8 mouse cellular contexts compared by ENCODE assay signal in the genomic region with DNA sequence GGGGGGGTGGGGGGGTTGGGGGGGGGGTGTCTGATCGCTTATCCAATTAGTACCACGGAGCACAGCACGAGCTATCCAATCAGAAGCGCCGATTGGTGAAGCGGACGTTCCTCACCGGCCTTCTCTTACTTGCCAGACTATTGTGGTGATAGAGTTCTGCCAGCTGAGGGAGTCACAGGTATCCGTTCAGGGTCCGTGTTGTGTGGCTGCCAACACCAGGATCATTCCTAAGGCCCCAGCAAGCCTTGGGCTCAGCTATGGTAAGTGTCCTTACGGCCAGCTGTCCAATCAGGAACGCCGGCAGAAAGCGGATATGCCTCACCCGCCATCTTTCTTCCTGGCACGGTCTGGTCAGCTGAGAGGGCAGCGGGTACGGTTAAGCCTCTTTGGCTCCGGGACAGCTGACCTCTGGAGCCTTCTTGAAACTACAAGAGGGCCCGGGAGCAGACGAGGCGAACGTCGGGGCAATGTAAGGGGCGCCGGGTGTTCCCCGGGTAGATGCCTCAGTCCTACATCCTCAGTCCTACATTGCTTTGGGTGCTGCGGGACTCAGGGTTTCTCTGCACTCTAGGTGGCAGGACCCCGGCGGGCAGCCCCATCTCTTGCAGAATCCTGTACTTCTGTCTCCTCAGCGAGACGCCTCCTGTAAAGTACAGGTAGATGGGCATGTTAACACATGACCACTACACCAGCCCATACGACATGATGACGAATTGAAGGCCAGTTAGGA. TPM values are rescaled to one million over a fixed set of nuclear protein-coding genes. Genes with fewer than 3 reads are reported as not detected.
DNase-seq lines count a peak whose midpoint lies in the region; ATAC-seq lines count a peak whose summit lies in the region.

Gene Zfp563, plus strand, starts transcription at position 91 of the 730 bp plus-strand sequence.

- peak; percentile 50 for DNase-seq in c-Kit-negative CD71-positive TER-119-positive erythroid progenitor cells, embryonic 14.5 days (ENCODE audit: low read depth, low spot score)
- DNase-seq in fibroblast of lung, adult 2 months (ENCODE audit: low read depth) = peak; percentile 94
- DNase-seq in kidney, postnatal 14 days = peak; percentile 96
- DNase-seq in liver, embryonic 13.5 days = peak; percentile 80
- DNase-seq in neural tube, embryonic 10.5 days (ENCODE audit: extremely low spot score, low spot score) = peak; percentile 90

- 5% methylated on average over 34 of the region's 34 CpGs for WGBS in heart, embryonic 14.5 days
- WGBS in liver, embryonic 13.5 days (ENCODE audit: insufficient replicate concordance) = 4% methylated on average over 34 of the region's 34 CpGs
- WGBS in stomach, embryonic 16.5 days = 4% methylated on average over 34 of the region's 34 CpGs

- H3K27ac ChIP-seq in heart, embryonic 14.5 days (replicated peaks in 1 of 2; ENCODE audit: control insufficient read depth in 1 of 2, insufficient read depth in 1 of 2, low read depth in 2 of 2, low read length in 2 of 2) = peak within 1 kb of the TSS; percentile 83 to 99
- H3K27ac ChIP-seq in liver, embryonic 13.5 days = peak within 1 kb of the TSS; percentile 63; the same call in 1 of the 2 replicates
- peak within 1 kb of the TSS; percentile 87 for H3K27ac ChIP-seq in stomach, embryonic 16.5 days (ENCODE audit: low read length)

- no peaks in the 10 kb centered on the region for H3K27me3 ChIP-seq in heart, embryonic 14.5 days (ENCODE audit: control insufficient read depth, insufficient read depth, low read length)
- 0 out of 2 replicates have a peak, but pooled peaks cover 4% of the 10 kb centered on the region for H3K27me3 ChIP-seq in liver, embryonic 13.5 days
- no peaks in the 10 kb centered on the region for H3K27me3 ChIP-seq in stomach, embryonic 16.5 days (ENCODE audit: control insufficient read depth, insufficient read depth, low read length)

- H3K4me1 ChIP-seq in heart, embryonic 14.5 days (ENCODE audit: control insufficient read depth in 2 of 2, insufficient read depth in 2 of 2, low read length in 2 of 2) = peaks cover 3 to 8% of the 10 kb centered on the region in 2 experiments; a peak in 3 of 4 replicates
- H3K4me1 ChIP-seq in liver, embryonic 13.5 days (replicated peaks) = peaks cover 16% of the 10 kb centered on the region
- H3K4me1 ChIP-seq in stomach, embryonic 16.5 days (ENCODE audit: control insufficient read depth, insufficient read depth, low read length) = peaks cover 12% of the 10 kb centered on the region

- H3K4me2 ChIP-seq in heart, embryonic 14.5 days (ENCODE audit: low read length) = peak within 1 kb of the TSS; percentile 76
- peak within 1 kb of the TSS; percentile 70 for H3K4me2 ChIP-seq in liver, embryonic 13.5 days
- peak within 1 kb of the TSS; percentile 68 for H3K4me2 ChIP-seq in stomach, embryonic 16.5 days (ENCODE audit: low read depth, low read length)

- H3K4me3 ChIP-seq in heart, embryonic 14.5 days (ENCODE audit: control insufficient read depth in 1 of 2, insufficient read depth in 1 of 2, low read depth in 1 of 2, low read length in 2 of 2) = peak within 1 kb of the TSS; percentile 56 to 94
- peak within 1 kb of the TSS; percentile 68 for H3K4me3 ChIP-seq in liver, embryonic 13.5 days (replicated peaks)
- H3K4me3 ChIP-seq in stomach, embryonic 16.5 days (replicated peaks; ENCODE audit: low read length) = peak within 1 kb of the TSS; percentile 79

- peak; percentile 90 for ATAC-seq in CD4-positive, CD25-positive, alpha-beta regulatory T cell, adult 4 months
- ATAC-seq in heart, embryonic 14.5 days (ENCODE audit: insufficient number of reproducible peaks, insufficient read depth, low FRiP score, low read depth) = peak; percentile 85
- peak; percentile 83 for ATAC-seq in liver, embryonic 13.5 days (ENCODE audit: low read depth)
- peak; percentile 91 for ATAC-seq in stomach, embryonic 16.5 days (ENCODE audit: insufficient read depth, low FRiP score)

- no peaks in the 10 kb centered on the region for H3K9me3 ChIP-seq in heart, embryonic 14.5 days (ENCODE audit: control insufficient read depth, low read length)
- no peaks in the 10 kb centered on the region for H3K9me3 ChIP-seq in liver, embryonic 13.5 days (replicated peaks)
- H3K9me3 ChIP-seq in stomach, embryonic 16.5 days (replicated peaks; ENCODE audit: control insufficient read depth, low read length) = no peaks in the 10 kb centered on the region

- H3K9ac ChIP-seq in heart, embryonic 14.5 days (ENCODE audit: low read length) = peak within 1 kb of the TSS; percentile 77
- peak within 1 kb of the TSS; percentile 73 for H3K9ac ChIP-seq in liver, embryonic 13.5 days
- peak within 1 kb of the TSS; percentile 88 for H3K9ac ChIP-seq in stomach, embryonic 16.5 days (ENCODE audit: low read length)

- H3K36me3 ChIP-seq in heart, embryonic 14.5 days (ENCODE audit: control insufficient read depth, insufficient read depth, low read length) = no peaks in the 10 kb centered on the region
- no peaks in the 10 kb centered on the region for H3K36me3 ChIP-seq in liver, embryonic 13.5 days
- no peaks in the 10 kb centered on the region for H3K36me3 ChIP-seq in stomach, embryonic 16.5 days (ENCODE audit: control insufficient read depth, insufficient read depth, low read length)

RNA-seq across cellular contexts. Expression of gene Zfp563, which starts in this region (rescaled TPM):
- polyA plus RNA-seq in CD4-positive, CD25-positive, alpha-beta regulatory T cell, adult 4 months (2017; shearing (Covaris generic)) = 1 to 10 TPM; 6.5 to 7.0 TPM
- polyA plus RNA-seq in heart, embryonic 14.5 days (2014; fragmentation: Nextera tagmentation; extraction: Ambion mirVana) = 3.9 and 7.2 TPM in 2 replicates
- polyA plus RNA-seq in liver, embryonic 13.5 days (2015; fragmentation: Nextera tagmentation; extraction: Ambion mirVana) = 1.5 TPM in 2 replicates
- polyA plus RNA-seq in stomach, embryonic 16.5 days (2015; fragmentation: Nextera tagmentation; extraction: Ambion mirVana) = 6.9 and 7.9 TPM in 2 replicates

Comparison
In these comparisons a context has a peak if more than half of its experiments do, and no peak if none do; other contexts are left out.
1. Peak in every context shown above with its lines: DNase-seq, ATAC-seq, H3K4me3 ChIP-seq and H3K27ac ChIP-seq.